Mouse (Mus musculus) R1 (cell line): ENCODE measurements around the gene Capn7.

Source experiments
- DNase-seq: peaks from one replicate; pipeline ENCODE4 v3.0.0-alpha.2; 2018; ENCODE audit warnings: low read depth, low spot score

Gene Capn7

DNA sequence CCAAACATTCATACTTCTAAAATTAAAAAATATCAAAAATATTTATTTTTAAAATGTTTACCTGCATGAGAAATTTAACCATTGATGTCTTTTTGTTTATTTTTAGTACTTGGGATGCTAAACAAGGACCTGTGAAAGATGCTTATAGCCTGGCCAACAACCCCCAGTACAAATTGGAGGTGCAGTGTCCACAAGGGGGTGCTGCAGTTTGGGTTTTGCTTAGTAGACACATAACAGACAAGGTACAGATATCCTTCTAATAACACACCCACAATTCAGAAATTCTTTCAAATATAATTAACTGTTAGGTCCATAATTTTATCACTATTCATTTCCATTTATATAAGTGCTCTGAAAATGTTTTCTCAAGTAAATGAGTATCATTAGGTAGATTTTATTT lies 28.9 kb downstream of the Capn7 start:
- DNase-seq = peak; percentile 68

DNA sequence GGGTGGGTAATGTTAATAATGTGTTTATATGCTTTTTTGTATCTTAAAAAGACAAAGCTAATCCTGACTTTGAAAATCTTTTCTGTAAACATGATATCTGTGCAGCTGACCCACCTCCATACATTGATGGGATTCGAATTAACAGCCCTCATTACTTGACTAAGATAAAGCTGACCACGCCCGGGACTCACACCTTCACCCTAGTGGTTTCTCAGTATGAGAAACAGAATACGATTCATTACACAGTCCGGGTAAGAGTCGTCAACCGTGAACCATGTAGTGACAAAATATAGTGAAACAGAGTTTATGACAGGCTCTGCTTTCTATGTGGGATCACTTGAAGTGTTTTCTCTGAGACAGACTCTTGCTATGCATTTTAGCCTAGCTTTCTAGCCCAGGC lies 31.5 kb downstream of the Capn7 start:
- no peak for DNase-seq

DNA sequence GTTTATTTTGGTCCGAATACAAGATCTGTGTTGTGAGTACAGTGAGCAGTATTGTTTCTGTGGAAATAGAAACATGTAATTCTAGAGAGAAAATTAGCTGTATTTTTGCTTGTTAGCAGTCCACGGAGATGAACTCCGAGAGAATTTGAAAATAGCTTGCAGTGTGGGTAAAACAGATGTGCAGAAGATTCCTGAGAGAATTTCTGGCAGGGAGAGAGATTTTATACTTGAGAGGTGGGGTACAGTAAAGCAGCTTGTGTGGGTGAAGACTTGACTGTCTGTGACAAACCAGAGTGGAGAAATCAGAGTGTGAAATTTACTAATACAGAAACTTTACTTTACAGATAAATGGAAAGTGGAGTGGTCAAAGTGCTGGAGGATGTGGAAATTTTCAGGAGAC lies 32.9 kb downstream of the Capn7 start:
- DNase-seq = no peak

- DNase-seq = no peak
Observed at GRCm38 (mm10) chr14:31374390-31374789, 38.0 kb downstream of the Capn7 start.

- DNase-seq = no peak
Observed at GRCm38 (mm10) chr14:31376331-31376730, 39.9 kb downstream of the Capn7 start.

GRCm38 (mm10) chr14:31382276-31382675 lies 45.8 kb downstream of the Capn7 start:
- DNase-seq = no peak

DNA sequence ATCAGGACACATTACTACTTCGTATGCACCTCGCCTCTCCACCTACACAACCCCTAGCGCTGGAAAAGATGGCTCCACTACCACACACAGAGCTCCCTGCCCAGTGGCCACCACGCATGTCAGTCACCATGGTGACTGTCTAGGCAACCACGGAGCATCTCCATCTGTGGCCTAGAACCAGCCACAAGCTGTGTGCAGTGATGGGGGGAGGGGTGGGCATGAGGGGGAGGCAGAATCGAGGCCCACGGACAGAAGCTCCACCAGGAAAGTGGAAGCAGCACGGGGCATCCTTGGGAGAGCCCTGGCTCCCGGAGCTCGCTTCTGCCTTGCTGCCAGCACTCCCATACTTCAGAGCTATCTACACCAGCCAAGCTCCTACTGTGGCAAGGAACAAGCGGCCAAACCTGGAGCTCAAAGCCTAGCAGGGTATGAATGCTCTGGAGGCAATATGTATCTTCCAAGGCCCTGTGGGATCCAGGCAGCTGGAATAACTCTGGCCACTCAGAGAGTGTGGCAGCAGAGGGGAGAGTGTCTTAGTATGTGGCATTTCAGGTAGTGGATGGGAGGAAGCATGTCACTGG lies 47.1 kb downstream of the Capn7 start:
- peak; percentile 38 for DNase-seq

GRCm38 (mm10) chr14:31384366-31385323 lies 48.2 kb downstream of the Capn7 start:
- DNase-seq = no peak

GRCm38 (mm10) chr14:31385406-31385805 lies 49.0 kb downstream of the Capn7 start:
- no peak for DNase-seq

DNA sequence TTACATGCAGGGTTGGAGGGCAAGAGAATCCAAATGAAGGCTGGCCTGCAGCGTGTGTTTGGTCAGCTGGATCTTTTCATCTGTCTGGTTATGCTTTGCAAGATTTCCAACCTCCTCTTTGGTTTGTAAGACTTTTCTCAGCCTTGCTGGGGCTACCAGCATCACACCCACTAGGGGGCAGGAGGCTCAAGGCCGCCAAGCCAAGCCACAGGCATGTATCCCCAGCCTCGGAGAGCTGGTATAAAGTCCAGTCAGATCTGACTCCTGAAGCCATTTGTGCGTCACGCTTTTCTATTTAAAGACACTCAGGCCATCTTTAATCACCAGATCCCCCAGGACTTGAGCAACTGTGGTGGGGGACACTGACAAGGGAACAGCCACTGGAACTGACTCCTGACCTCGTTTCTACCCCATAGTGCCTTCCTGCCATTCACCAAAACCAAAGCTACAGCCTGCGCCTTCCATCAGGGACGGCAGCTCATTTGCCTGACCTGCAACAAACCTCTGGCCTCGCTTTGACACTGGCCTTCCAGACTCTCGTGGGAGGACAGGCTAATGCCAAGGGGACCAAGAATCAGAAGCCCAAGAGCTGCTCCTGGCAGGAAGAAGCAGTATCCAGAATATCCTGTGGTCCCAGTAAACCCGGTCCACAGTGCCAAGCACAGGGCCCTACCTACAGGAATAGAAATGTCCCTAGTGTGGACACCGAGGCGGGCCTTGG lies 49.7 kb downstream of the Capn7 start:
- DNase-seq = peak; percentile 43

- no peak for DNase-seq
Observed at GRCm38 (mm10) chr14:31387301-31387981, 51.0 kb downstream of the Capn7 start.

- DNase-seq = no peak
Observed at GRCm38 (mm10) chr14:31388086-31388872, 51.8 kb downstream of the Capn7 start.

DNA sequence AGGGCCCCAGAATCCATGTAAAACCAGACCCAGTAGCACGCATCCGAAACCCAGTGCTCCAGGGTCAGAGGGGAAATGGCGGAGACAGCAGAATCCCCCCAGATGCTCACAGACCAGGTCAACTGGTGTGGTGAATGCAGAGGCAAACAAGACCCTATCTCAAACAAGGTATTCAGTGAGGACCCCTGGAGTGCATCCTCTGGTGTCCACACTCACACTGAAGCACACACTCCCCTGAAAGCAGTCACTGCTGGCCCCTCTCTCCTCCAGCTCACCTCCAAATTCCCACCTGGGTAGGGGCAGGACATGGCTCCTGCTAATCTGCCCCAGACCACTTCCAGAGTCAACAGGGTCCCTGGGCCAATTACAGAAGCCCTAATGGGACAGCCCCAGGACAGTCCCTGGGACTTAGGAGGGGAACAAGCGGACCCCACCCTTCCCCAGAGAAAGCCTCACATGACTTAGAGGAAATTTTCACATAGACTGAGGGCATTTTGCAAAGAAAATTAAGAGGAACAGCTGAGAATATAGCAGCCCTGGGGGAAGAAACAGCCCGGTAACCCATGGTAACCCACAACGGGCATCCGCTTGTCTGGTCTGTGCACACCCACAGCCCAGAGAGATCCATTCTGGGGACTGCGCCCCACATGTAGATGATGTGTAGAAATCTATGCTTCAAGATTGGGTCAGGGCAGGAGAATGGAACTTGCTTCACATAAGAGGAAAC lies 53.1 kb downstream of the Capn7 start:
- DNase-seq = no peak

GRCm38 (mm10) chr14:31392300-31392699 lies 55.9 kb downstream of the Capn7 start:
- no peak for DNase-seq

DNA sequence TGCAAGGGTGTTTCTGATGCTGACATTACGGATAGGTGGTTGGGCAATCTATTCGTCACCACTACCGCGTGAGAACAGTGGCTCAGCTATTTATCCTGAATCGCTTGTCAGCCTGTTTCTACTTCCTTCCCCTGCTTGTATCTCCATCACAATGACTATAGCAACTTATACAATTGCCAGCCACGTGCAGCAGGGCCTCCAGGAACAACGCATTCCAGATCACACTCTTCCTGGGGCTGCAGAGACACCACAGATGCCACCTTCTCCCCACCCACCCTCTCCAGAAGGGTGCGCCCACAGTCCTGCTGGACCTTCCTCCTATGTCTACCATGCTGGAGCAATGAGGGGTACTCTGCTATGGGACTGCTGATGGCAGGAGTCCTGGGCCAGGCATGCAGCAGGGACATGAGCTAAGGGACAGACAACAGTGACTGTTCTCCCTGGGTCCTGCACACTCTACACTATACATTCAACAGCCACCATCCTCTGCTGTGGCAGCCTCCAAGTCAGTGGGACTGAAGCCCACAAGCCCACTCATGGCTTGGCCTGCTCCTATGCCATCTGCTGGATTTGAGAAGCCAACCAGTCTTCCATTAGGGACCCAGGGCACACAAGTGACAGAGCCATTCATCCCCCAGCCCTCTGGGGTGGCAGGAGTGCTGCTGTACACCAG lies 56.6 kb downstream of the Capn7 start:
- peak; percentile 12 for DNase-seq

DNA sequence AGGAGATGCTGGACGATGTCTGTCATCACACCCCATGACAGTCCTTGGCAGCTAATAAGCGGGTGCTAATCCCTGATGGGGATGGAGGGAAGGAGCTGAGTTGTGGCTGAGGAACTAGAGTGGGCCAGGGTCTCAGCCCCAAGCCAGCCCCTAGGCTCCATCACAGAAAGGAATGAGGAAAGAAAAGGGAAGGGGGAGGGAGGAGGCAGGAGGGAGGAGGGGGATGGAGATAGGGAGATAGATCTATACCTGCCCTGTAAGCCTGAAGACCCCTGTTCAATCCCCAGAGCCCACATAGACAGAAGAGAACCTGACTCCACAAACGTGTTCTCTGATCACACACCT lies 57.1 kb downstream of the Capn7 start:
- DNase-seq = no peak

DNA sequence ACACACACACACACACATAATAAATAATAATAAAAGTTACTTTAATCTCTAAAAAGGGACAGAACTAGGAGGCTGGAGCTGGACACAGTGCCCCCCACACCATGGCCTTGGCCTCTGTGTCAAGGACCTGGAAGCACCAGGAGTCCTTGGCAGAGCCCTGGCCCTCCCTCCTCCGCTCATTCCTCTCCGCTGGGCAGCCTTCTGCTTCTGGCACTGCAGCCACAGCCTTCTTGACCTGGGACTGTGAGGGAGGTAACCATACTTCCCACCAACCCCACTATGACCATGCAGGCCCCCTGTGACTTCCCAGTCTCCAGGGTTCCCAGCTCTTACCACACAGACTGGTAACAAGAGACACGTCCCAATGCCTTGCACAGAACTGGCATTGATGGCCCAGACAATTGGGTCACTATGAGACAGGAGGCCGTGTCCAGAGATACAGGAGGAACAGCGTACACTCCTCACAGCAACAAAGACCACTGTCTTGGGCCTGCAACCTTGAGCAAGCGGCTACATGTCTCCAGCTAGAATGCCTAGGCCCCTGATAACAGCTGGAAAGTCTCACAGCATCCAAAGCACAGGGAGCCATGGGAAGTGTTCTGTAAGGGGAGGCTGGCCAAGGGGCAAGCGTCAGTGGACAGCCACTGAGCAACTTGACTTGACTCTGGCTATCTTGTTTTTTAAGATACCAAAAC lies 57.6 kb downstream of the Capn7 start:
- no peak for DNase-seq

DNA sequence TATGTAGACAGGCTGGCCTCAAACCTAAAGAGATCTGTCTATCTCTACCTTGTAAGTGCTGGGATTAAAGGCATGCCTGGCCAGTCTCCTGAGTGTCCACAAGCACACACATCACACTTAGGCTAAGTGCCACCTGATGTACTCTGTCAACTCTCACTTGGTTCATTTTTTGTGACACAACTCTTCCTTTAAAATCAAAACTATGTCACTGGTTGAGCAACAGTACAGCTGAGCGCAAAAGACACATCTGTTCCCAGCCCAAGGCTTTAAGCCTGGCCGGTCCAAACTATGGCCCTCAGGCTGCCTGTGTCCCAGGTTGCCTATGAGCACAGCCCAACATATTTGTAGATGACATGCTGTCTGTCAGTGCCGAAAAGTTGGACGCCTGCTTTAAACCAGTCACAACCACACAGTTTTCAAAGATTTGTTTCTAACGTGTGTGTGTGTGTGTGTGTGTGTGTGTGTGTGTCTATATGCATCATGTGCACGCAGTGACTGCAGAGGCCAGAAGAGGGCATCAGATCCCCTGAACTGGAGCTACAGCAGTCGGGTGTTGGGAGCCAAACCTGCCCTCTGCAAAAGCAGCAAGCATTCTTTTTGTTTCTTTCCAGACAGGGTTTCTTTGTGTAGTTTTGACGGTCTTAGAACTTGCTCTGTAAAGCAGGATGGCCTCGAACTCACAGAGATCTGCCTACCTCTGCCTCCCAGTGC lies 58.5 kb downstream of the Capn7 start:
- DNase-seq = peak; percentile 50
